Mouse (Mus musculus): ENCODE measurements at regions not wholly inside any gene's neighbourhood (a gene's known extent, or its start where the extent isn't known, plus 50 kb on each side); places are given as distances from the start of the nearest gene placed in this dataset.

DNA sequence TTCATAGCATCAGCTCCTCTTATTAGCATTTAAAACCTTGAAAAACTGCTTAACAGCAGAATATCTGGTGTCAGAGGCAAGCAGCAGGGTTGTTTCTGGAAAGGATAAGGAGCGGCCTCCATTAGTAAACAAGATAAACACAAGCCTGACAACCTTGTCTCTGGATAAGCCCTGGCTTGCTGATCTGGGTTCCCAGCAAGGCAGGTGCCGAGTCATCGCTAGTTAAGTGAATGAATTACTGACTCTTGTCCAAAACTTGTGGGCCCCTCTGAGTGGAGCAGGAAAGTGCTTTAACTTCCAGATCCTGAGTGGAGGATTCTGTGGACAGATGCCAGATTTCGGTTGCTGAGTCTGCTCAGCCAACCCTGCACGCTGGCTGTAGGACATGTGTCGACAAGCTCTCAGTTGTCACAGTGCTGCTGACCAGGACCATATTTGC is 85.6 kb upstream of the Lgalsl start:
- no peak for TF ChIP-seq CTCF (IDR thresholded peaks at IDR 0.05; ENCODE audit: control insufficient read depth, insufficient read depth, insufficient replicate concordance, low read depth, low read length)
- TF ChIP-seq POLR2A (IDR thresholded peaks at IDR 0.05; ENCODE audit: control insufficient read depth, low read depth, low read length): no peak

Data from testis, adult 2 months (tissue).